Mouse (Mus musculus) megakaryocyte, embryonic 14.5 days (primary cell): ENCODE measurements around the gene Gm49384. TPM values are rescaled to one million over a fixed set of nuclear protein-coding genes. Genes with fewer than 3 reads are reported as not detected.
"Not testable (repeated sequence)": the region's sequence is repeated elsewhere in the genome, so short reads cannot be mapped to it uniquely, and the experiment has no call there.

ENCODE experiments used
- H3K27me3 ChIP-seq: replicated peaks from 2 replicates; pipeline ENCODE3; 2012; ENCODE audit warnings: inconsistent platforms
- H3K36me3 ChIP-seq: replicated peaks from 2 replicates; pipeline ENCODE3; 2012; ENCODE audit warnings: low read length, inconsistent platforms, mixed read lengths
- H3K4me1 ChIP-seq: 2 replicates; pipeline ENCODE4 v1.6.1; 2012; ENCODE audit warnings: inconsistent platforms
- H3K4me3 ChIP-seq: replicated peaks from 2 replicates; pipeline ENCODE3; 2012; ENCODE audit warnings: moderate library complexity, mild to moderate bottlenecking, inconsistent platforms
- H3K9me3 ChIP-seq: 2 replicates; pipeline ENCODE4 v1.6.1; 2012; ENCODE audit warnings: inconsistent platforms
- FLI1 ChIP-seq: IDR thresholded peaks from 2 replicates; pipeline ENCODE4 v1.6.1; 2012; ENCODE audit warnings: low read length, inconsistent platforms, mixed read lengths
- GATA1 ChIP-seq: IDR thresholded peaks from 3 replicates; pipeline ENCODE4 v1.6.1; 2012; ENCODE audit warnings: mixed read lengths, low read length, inconsistent platforms, borderline replicate concordance
- polyA plus RNA-seq: library from polyadenylated mRNA; stranded (reverse); fragments of >175 nt; gene quantifications from 2 replicates; pipeline ENCODE4 v1.2.3, GENCODE M21; 2012; ENCODE audit warnings: low replicate concordance; ENCODE audit not compliant: insufficient read depth

Gm49384 gene
- polyA plus RNA-seq, 1 experiment = not detected

- TF ChIP-seq FLI1 (no peak), GATA1 (no peak)
- Histone ChIP-seq H3K4me3 (peak overlapping the region; percentile 99), H3K27me3 (no peaks in the 10 kb centered on the region), H3K36me3 (peaks cover 8% of the 10 kb centered on the region), H3K4me1 (peaks cover 57% of the 10 kb centered on the region), H3K9me3 (no peaks in the 10 kb centered on the region)
These were observed 36.2 kb downstream of the Gm49384 start for GRCm38 (mm10) chr12:69167656-69168460.

- not testable (repeated sequence) for H3K36me3 ChIP-seq, H3K27me3 ChIP-seq, H3K9me3 ChIP-seq, H3K4me3 ChIP-seq
- peaks cover 57% of the 10 kb centered on the region for H3K4me1 ChIP-seq
These were observed 37.0 kb downstream of the Gm49384 start for GRCm38 (mm10) chr12:69166861-69167581.

DNA sequence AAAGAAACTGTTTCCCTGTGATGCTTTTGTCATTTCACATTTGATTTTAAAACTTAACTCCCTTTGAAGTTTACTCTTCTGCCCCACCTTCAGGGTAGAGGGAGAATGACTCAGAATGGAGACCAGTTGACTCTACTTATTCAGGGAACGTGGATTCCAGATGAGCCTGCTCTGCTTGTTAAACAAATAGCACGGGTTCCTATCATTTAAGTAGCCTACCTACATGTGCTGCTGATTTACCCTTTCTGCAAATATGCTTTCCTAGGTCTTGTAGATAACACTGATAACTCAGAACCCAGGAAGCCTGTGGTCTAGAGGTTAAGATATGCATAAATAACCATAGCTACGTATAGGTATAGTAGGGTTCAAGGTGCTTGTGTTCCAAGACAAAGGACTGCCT, 39.2 kb downstream of the Gm49384 start:
- no peaks in the 10 kb centered on the region for H3K27me3 ChIP-seq
- H3K4me1 ChIP-seq = peaks cover 43% of the 10 kb centered on the region
- no peak overlapping the region for H3K4me3 ChIP-seq
- no peaks in the 10 kb centered on the region for H3K9me3 ChIP-seq
- TF ChIP-seq GATA1 = no peak
- TF ChIP-seq FLI1 = no peak
- H3K36me3 ChIP-seq = no peaks in the 10 kb centered on the region

- not testable (repeated sequence) for H3K9me3 ChIP-seq, H3K27me3 ChIP-seq, H3K4me3 ChIP-seq, H3K36me3 ChIP-seq
- H3K4me1 ChIP-seq = peaks cover 31% of the 10 kb centered on the region
These were observed 40.5 kb downstream of the Gm49384 start for GRCm38 (mm10) chr12:69163586-69163985.

GRCm38 (mm10) chr12:69160677-69161076, 43.4 kb downstream of the Gm49384 start:
- H3K4me1 ChIP-seq = peaks cover 27% of the 10 kb centered on the region; the same call in 1 of the 2 replicates
- peaks cover 23% of the 10 kb centered on the region for H3K36me3 ChIP-seq
- not testable (repeated sequence) for H3K4me3 ChIP-seq

DNA sequence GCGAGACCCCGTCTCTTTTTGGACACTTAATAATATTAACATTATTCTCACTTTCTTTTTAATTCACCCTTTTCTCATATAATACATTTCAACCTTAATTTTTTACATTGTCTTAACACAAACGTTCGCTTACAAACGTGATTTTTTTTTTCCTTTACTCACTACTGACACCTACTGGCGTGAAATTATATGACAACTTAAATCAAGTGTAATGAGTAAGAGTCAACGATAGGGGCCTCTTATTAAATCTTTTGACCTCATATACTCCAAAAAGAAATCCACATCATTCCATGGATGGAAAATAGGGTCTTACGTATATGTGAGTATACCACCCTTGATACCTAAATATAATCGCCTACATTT, 44.5 kb downstream of the Gm49384 start:
- peak overlapping the region; percentile 77 for H3K4me3 ChIP-seq

More at GRCm38 (mm10) chr12:69160677-69161076, 43.4 kb downstream of the Gm49384 start:
- H3K27me3 ChIP-seq, H3K9me3 ChIP-seq: not testable (repeated sequence)

GRCm38 (mm10) chr12:69158765-69159577, 45.1 kb downstream of the Gm49384 start, which contains the start of gene Rps29:
TSS of gene Rps29 (minus strand) at chr12:69159186.
- H3K4me1 ChIP-seq = peaks cover 20% of the 10 kb centered on the region; the same call in 1 of the 2 replicates
- H3K4me3 ChIP-seq = peak within 1 kb of the TSS; percentile 96
- H3K36me3 ChIP-seq = peaks cover 27% of the 10 kb centered on the region
- not testable (repeated sequence) for H3K27me3 ChIP-seq, H3K9me3 ChIP-seq

More for the DNA sequence above, 44.5 kb downstream of the Gm49384 start:
- no peaks in the 10 kb centered on the region for H3K9me3 ChIP-seq
- no peaks in the 10 kb centered on the region for H3K27me3 ChIP-seq
- peaks cover 20% of the 10 kb centered on the region; the same call in 1 of the 2 replicates for H3K4me1 ChIP-seq
- peaks cover 27% of the 10 kb centered on the region for H3K36me3 ChIP-seq
- no peak for TF ChIP-seq GATA1
- TF ChIP-seq FLI1 = no peak

DNA sequence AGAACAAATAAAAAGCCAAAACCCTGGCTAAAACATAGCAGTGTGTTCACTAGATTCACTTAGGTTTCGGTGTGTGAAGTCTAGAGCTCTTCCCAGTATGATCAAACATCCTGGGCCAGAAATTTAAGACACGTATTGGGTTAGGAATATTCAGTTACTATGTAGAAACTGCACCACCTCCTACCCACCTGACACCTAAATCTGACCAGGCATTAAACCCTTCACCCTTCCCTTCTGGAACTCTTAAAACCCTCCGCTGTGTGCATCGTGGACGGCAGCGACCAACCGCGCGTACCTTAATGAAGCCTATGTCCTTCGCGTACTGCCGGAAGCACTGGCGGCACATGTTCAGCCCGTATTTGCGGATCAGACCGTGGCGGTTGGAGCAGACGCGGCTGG, 45.7 kb downstream of the Gm49384 start:
- TF ChIP-seq FLI1 = no peak
- no peak for TF ChIP-seq GATA1
- Histone ChIP-seq H3K4me1 (peaks cover 19% of the 10 kb centered on the region; the same call in 1 of the 2 replicates), H3K36me3 (peaks cover 27% of the 10 kb centered on the region), H3K27me3 (no peaks in the 10 kb centered on the region), H3K9me3 (no peaks in the 10 kb centered on the region), H3K4me3 (peak overlapping the region; percentile 96)

- H3K27me3 ChIP-seq = no peaks in the 10 kb centered on the region
- TF ChIP-seq GATA1 = no peak
- no peaks in the 10 kb centered on the region for H3K9me3 ChIP-seq
- peaks cover 14% of the 10 kb centered on the region; the same call in 1 of the 2 replicates for H3K4me1 ChIP-seq
- H3K4me3 ChIP-seq = peak overlapping the region; percentile 28
- peaks cover 27% of the 10 kb centered on the region for H3K36me3 ChIP-seq
These were observed 47.0 kb downstream of the Gm49384 start for GRCm38 (mm10) chr12:69157107-69157506.

DNA sequence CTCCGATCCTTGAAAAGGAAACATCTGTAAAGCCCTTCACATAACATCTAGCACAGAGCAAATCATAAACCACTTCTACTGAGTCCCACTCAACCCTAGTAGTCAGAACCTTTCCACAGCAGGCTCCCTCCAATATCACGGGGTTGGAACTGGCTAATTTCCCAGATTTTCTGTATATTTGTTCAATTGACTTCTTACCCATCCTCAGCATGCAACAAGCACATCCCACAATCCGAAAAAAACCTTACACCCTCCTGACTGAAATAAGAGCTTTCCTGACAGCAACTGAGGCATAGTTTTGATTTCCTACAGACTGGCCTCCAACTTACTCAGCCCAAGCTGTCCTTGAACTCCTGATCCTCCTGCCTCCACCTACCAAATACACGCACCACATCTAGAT, 47.6 kb downstream of the Gm49384 start:
- Histone ChIP-seq H3K36me3 (peaks cover 27% of the 10 kb centered on the region), H3K4me1 (peaks cover 14% of the 10 kb centered on the region; the same call in 1 of the 2 replicates), H3K4me3 (no peak overlapping the region), H3K27me3 (no peaks in the 10 kb centered on the region), H3K9me3 (no peaks in the 10 kb centered on the region)
- no peak for TF ChIP-seq FLI1
- TF ChIP-seq GATA1 = no peak
